Mouse (Mus musculus) CD8-positive naive resting alpha-beta T cell, adult 57 days (primary cell): Measurements from ENCODE around the gene Epgn. TPM values are rescaled to one million over a fixed set of nuclear protein-coding genes. Genes with fewer than 3 reads are reported as not detected.

Experiments
- total RNA-seq: library from RNA; stranded (reverse); gene quantifications from one replicate; pipeline ENCODE4 v1.2.4, GENCODE M21; 2023

Gene Epgn
- total RNA-seq: not detected

GRCm38 (mm10) chr5:91027164-91027563, at the start of gene Epgn:
Gene Epgn (plus strand): TSS chr5:91027464.

GRCm38 (mm10) chr5:91074450-91074950, 47.2 kb downstream of the Epgn start, which contains the start of gene Ereg:
Gene Ereg (plus strand): TSS chr5:91074622.

Other genes starting within 250 kb of the Epgn start
- not detected for gene Cxcl3, start 241.4 kb upstream of the Epgn start, total RNA-seq
- gene Cxcl15, start 232.9 kb upstream of the Epgn start, total RNA-seq: not detected
- not detected for gene Cxcl1, start 136.2 kb upstream of the Epgn start, total RNA-seq
- gene Cxcl2, start 123.6 kb upstream of the Epgn start, total RNA-seq: 4.7 TPM
- 3.9 TPM for gene Mthfd2l, start 96.3 kb upstream of the Epgn start, total RNA-seq
- not detected for gene Ereg, start 47.2 kb downstream of the Epgn start, total RNA-seq
- 0.43 TPM for gene Areg, start 112.1 kb downstream of the Epgn start, total RNA-seq